Mouse (Mus musculus): ENCODE results near the gene Rnase11.

DNA sequence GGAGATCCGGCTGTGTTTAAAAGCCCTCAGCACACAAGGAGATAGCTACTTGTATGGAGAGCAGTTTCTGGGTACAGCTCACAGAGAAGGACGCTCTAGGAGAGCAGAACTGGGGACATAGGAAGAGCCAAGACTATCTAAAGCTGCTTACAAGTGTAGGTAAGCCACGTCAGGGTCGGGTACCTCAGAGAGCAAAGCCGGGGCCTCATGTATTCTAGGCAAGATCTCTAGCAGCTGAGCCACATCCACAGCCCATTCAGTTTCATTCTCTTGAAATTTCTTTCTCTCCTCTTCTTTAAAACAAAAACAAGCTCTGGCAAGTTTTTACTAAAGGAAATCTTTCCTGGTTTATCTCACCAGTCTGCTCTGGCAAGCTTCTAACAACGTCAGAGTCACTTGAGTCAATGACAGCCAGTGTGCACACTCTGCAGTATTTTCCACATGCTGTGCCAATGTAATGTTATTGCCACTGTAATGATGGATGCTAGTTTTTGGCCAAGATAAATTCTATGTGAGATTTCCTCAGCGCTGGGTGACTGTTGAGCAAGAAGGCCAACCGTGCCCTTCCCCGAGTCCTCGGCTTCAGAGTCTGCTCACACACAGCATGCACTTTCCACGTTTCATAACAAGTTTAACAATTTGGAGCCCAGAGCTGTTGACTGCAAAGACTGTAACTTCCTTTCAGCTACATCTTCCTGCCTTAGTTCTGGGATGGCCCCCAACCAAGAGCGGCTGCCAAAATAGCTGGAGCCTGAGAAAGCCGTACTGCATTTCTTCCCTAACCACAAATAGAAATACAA, 41.8 kb downstream of the Rnase11 start:
- TF ChIP-seq CTCF (IDR thresholded peaks at IDR 0.05; ENCODE audit: low read depth, low read length) (no peak), POLR2A (IDR thresholded peaks at IDR 0.05; ENCODE audit: insufficient read depth, low read length) (no peak), EP300 (IDR thresholded peaks at IDR 0.05; ENCODE audit: insufficient read depth, low read depth, low read length) (no peak)

Measured in ES-Bruce4 (cell line).